Mouse (Mus musculus) small intestine, adult 2 months (tissue): Measurements from ENCODE around the gene Oosp1.

Experiments
- CTCF ChIP-seq: fragments of 200-500 bp; IDR thresholded peaks from 2 replicates; pipeline ENCODE4 v1.5.1; 2012; ENCODE audit warnings: low read depth, mild to moderate bottlenecking, control low read depth, inconsistent platforms, low read length, moderate library complexity, mixed read lengths; ENCODE audit not compliant: insufficient replicate concordance, insufficient read length; ENCODE audit errors: extremely low read depth
- POLR2A ChIP-seq: fragments of 200-500 bp; IDR thresholded peaks from 2 replicates; pipeline ENCODE4 v1.6.1; 2012; ENCODE audit warnings: low read depth, mild to moderate bottlenecking, control low read depth, inconsistent platforms, low read length, moderate library complexity

DNA sequence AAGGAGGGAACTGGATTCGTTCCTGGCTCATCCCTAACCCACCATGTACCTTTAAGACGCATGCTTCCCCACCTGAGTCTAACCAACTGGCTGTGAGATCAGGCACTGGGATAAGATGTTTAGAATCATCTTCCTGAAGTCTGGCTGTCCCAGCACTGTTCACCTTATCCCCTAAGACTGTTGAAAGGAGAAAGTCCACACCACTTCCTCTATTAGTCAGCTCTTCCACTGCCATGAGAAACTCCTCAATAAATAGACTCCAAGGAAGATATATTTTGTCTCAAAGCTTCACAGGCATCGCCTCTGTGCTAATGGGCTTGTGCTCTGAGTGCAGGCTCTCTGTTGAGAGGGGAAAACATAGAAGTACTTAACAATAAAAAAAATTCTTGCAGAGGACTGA, 44.8 kb downstream of the Oosp1 start:
- TF ChIP-seq CTCF (no peak), POLR2A (no peak)
